Mouse (Mus musculus): ENCODE results near the gene Gm5169. TPM values are rescaled to one million over a fixed set of nuclear protein-coding genes. Genes with fewer than 3 reads are reported as not detected.

Gene Gm5169
- not detected for polyA plus RNA-seq (2015; fragmentation: Illumina TruSeq; extraction: RNeasy Lipid Tissue Mini Kit (QIAGEN cat#74804); ENCODE audit: low read depth, low replicate concordance)

DNA sequence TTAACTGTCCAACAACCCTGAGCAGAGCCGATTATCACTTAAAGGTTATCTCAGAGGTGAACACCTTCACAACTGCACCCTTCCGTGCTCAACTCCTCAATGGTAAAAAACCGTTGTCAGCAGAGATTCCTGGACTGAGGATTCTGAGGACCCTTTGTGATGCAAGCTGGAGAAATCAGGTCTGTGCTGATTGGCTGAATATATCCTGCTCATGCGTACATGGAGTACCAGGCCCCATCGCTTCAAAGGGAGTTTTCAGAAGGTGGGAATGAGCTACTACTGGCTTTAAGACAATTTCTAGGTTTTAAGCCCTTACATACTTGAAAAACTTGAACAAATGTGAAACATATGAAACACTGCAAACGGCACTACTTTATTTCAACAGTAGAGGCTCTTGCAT lies at the start of gene Gm5169:
Gene Gm5169, minus strand, starts transcription at position 101 of the 400 bp plus-strand sequence.

Data from brain, adult 10 weeks (tissue).